In the genomic region with DNA sequence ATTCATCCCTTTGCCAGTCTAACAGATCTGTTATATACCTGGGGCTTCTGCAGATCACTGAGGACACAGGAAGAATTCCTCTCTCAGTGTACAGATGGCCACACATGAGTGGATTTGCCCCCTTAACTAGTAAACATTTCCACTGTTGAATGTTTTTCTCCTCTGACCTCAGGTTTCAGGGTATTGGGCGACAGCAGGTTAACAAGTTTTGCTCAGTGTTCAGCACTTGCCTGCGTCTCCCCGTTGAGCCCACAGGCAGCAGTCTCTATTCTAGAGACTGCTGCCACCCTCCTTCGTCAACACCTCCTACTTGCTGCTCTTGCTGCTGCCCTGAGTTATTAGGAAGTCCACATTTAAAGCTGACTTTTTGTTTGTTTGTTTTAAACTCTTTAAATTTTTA, we compare ENCODE assay signal across 13 mouse cellular contexts. TPM values are rescaled to one million over a fixed set of nuclear protein-coding genes. Genes with fewer than 3 reads are reported as not detected.
DNase-seq lines count a peak whose midpoint lies in the region; ATAC-seq and TF ChIP-seq lines count a peak whose summit lies in the region.
"Had no signal": no experiment of that assay in that cellular context is flagged by ENCODE, and none has a peak within 500 bp of the region (broad histone marks: within the 10 kb centered on the region; RNA-seq: fewer than 3 reads in every experiment).

No protein-coding gene starts in this region.

- H3K4me2 ChIP-seq in forebrain, embryonic 13.5 days: no peak overlapping the region
- no peak overlapping the region for H3K4me2 ChIP-seq in forebrain, postnatal 0 days (ENCODE audit: low read depth)
- no peak overlapping the region for H3K4me2 ChIP-seq in kidney, embryonic 15.5 days
- H3K4me2 ChIP-seq in kidney, embryonic 16.5 days (replicated peaks; ENCODE audit: low read depth, low read length): no peak overlapping the region
- no peak overlapping the region for H3K4me2 ChIP-seq in midbrain, embryonic 13.5 days (replicated peaks)
- H3K4me2 ChIP-seq: limb, embryonic 12.5 days; lung, embryonic 14.5 days had no signal

- 93% methylated on average over 4 of the region's 4 CpGs for WGBS in forebrain, embryonic 13.5 days
- WGBS in forebrain, postnatal 0 days: 75% methylated on average over 4 of the region's 4 CpGs
- 67% methylated on average over 4 of the region's 4 CpGs for WGBS in kidney, embryonic 15.5 days
- WGBS in kidney, embryonic 16.5 days: 71% methylated on average over 4 of the region's 4 CpGs
- whole genome bisulfite sequencing in midbrain, embryonic 13.5 days: 87% methylated on average over 4 of the region's 4 CpGs

- peaks cover 37% of the 10 kb centered on the region for H3K36me3 ChIP-seq in forebrain, embryonic 13.5 days (ENCODE audit: poor library complexity, severe bottlenecking)
- H3K36me3 ChIP-seq in forebrain, postnatal 0 days (ENCODE audit: insufficient read depth): peaks cover 34% of the 10 kb centered on the region
- peaks cover 42% of the 10 kb centered on the region for H3K36me3 ChIP-seq in kidney, embryonic 15.5 days
- H3K36me3 ChIP-seq in kidney, embryonic 16.5 days (ENCODE audit: insufficient read depth, low read length): peaks cover 32% of the 10 kb centered on the region
- peaks cover 7 to 67% of the 10 kb centered on the region in 2 experiments for H3K36me3 ChIP-seq in MEL (ENCODE audit: control insufficient read depth in 1 of 2, insufficient read depth in 2 of 2, low read length in 2 of 2)
- H3K36me3 ChIP-seq in midbrain, embryonic 13.5 days: peaks cover 36% of the 10 kb centered on the region

- H3K4me3 ChIP-seq in forebrain, embryonic 13.5 days: no peak overlapping the region
- no peak overlapping the region for H3K4me3 ChIP-seq in forebrain, postnatal 0 days (ENCODE audit: low read depth, low read length)
- H3K4me3 ChIP-seq in kidney, embryonic 15.5 days (replicated peaks): no peak overlapping the region
- H3K4me3 ChIP-seq in kidney, embryonic 16.5 days (ENCODE audit: low read length): no peak overlapping the region
- H3K4me3 ChIP-seq in MEL (ENCODE audit: control insufficient read depth in 1 of 2, insufficient read depth in 1 of 2, low read depth in 2 of 2, low read length in 2 of 2): no peak overlapping the region
- H3K4me3 ChIP-seq in midbrain, embryonic 13.5 days (replicated peaks): no peak overlapping the region
- H3K4me3 ChIP-seq: erythroblast, embryonic 14.5 days; limb, embryonic 12.5 days had no signal

- 0 out of 2 replicates have a peak overlapping the region, but pooled peaks have one; percentile 99 for H3K27ac ChIP-seq in forebrain, embryonic 13.5 days
- no peak overlapping the region for H3K27ac ChIP-seq in forebrain, postnatal 0 days (ENCODE audit: low read depth, low read length)
- peak overlapping the region; percentile 50 for H3K27ac ChIP-seq in kidney, embryonic 15.5 days
- H3K27ac ChIP-seq in kidney, embryonic 16.5 days (ENCODE audit: low read length): no peak overlapping the region
- peak overlapping the region; percentile 6; the same call in 1 of the 2 replicates for H3K27ac ChIP-seq in MEL (ENCODE audit: control insufficient read depth, low read depth, low read length)
- peak overlapping the region; percentile 37 for H3K27ac ChIP-seq in midbrain, embryonic 13.5 days
- H3K27ac ChIP-seq: limb, embryonic 12.5 days had no signal

- DNase-seq in forebrain, postnatal 0 days: no peak
- no peak for DNase-seq in MEL (ENCODE audit: low read depth, low spot score)
- no peak for DNase-seq in right cerebral cortex, postnatal 4 days
- DNase-seq in heart, postnatal 4 days: no peak
- DNase-seq: kidney, adult 11 months; thymus, adult 18-20 months had no signal

- H3K9ac ChIP-seq in forebrain, embryonic 13.5 days: 0 out of 2 replicates have a peak overlapping the region, but pooled peaks have one; percentile 14
- no peak overlapping the region for H3K9ac ChIP-seq in forebrain, postnatal 0 days
- no peak overlapping the region for H3K9ac ChIP-seq in kidney, embryonic 15.5 days
- no peak overlapping the region for H3K9ac ChIP-seq in kidney, embryonic 16.5 days (replicated peaks; ENCODE audit: low read length)
- peak overlapping the region; percentile 22; the same call in 1 of the 2 replicates for H3K9ac ChIP-seq in MEL (ENCODE audit: control insufficient read depth, low read depth, low read length, poor library complexity, severe bottlenecking)
- H3K9ac ChIP-seq in midbrain, embryonic 13.5 days (replicated peaks): no peak overlapping the region
- H3K9ac ChIP-seq: limb, embryonic 12.5 days; lung, embryonic 14.5 days had no signal

- H3K27me3 ChIP-seq in forebrain, embryonic 13.5 days: no peaks in the 10 kb centered on the region
- no peaks in the 10 kb centered on the region for H3K27me3 ChIP-seq in forebrain, postnatal 0 days (ENCODE audit: insufficient read depth, low read length)
- H3K27me3 ChIP-seq in kidney, embryonic 15.5 days: no peaks in the 10 kb centered on the region
- H3K27me3 ChIP-seq in kidney, embryonic 16.5 days (ENCODE audit: insufficient read depth, low read length): no peaks in the 10 kb centered on the region
- no peaks in the 10 kb centered on the region for H3K27me3 ChIP-seq in MEL (ENCODE audit: control insufficient read depth in 1 of 2, insufficient read depth in 2 of 2, low read length in 2 of 2)
- H3K27me3 ChIP-seq in midbrain, embryonic 13.5 days: no peaks in the 10 kb centered on the region
- H3K27me3 ChIP-seq: limb, embryonic 12.5 days had no signal

- peaks cover 29% of the 10 kb centered on the region for H3K4me1 ChIP-seq in forebrain, embryonic 13.5 days
- peaks cover 18% of the 10 kb centered on the region for H3K4me1 ChIP-seq in forebrain, postnatal 0 days (ENCODE audit: insufficient read depth)
- H3K4me1 ChIP-seq in kidney, embryonic 15.5 days: peaks cover 33% of the 10 kb centered on the region
- peaks cover 21% of the 10 kb centered on the region for H3K4me1 ChIP-seq in kidney, embryonic 16.5 days (ENCODE audit: insufficient read depth, low read length)
- H3K4me1 ChIP-seq in MEL (ENCODE audit: control insufficient read depth in 1 of 2, insufficient read depth in 2 of 2, low read length in 2 of 2): peaks cover 21 to 58% of the 10 kb centered on the region in 2 experiments
- peaks cover 37% of the 10 kb centered on the region for H3K4me1 ChIP-seq in midbrain, embryonic 13.5 days (replicated peaks)

- TF ChIP-seq EP300 in MEL (IDR thresholded peaks at IDR 0.05; ENCODE audit: low read depth in 1 of 2, low read length in 2 of 2): no peak

- H3K9me3 ChIP-seq in forebrain, embryonic 13.5 days (replicated peaks): no peaks in the 10 kb centered on the region
- no peaks in the 10 kb centered on the region for H3K9me3 ChIP-seq in forebrain, postnatal 0 days (ENCODE audit: low read length)
- H3K9me3 ChIP-seq in kidney, embryonic 15.5 days (replicated peaks): no peaks in the 10 kb centered on the region
- no peaks in the 10 kb centered on the region for H3K9me3 ChIP-seq in kidney, embryonic 16.5 days (ENCODE audit: low read length)
- no peaks in the 10 kb centered on the region for H3K9me3 ChIP-seq in MEL (replicated peaks; ENCODE audit: insufficient read depth, low read length)
- H3K9me3 ChIP-seq in midbrain, embryonic 13.5 days: no peaks in the 10 kb centered on the region
- H3K9me3 ChIP-seq: limb, embryonic 12.5 days had no signal

- no peak for TF ChIP-seq CTCF in forebrain, postnatal 0 days (IDR thresholded peaks at IDR 0.05; ENCODE audit: low read depth)
- TF ChIP-seq CTCF in MEL (IDR thresholded peaks at IDR 0.05 in 2 of 3, conservative IDR thresholded peaks at IDR 0.05 in 1 of 3; ENCODE audit: control insufficient read depth in 1 of 3, insufficient read depth in 1 of 3, low read depth in 2 of 3, low read length in 3 of 3, poor library complexity in 1 of 3, severe bottlenecking in 1 of 3): no peak

- H3K79me2 ChIP-seq in MEL (ENCODE audit: control insufficient read depth, insufficient read depth, low read length, poor library complexity): peaks cover 26% of the 10 kb centered on the region

- no peak for ATAC-seq in forebrain, embryonic 13.5 days
- no peak for ATAC-seq in forebrain, postnatal 0 days
- ATAC-seq in kidney, embryonic 15.5 days (replicated peaks; ENCODE audit: low FRiP score): no peak
- ATAC-seq in kidney, embryonic 16.5 days (ENCODE audit: low FRiP score, low TSS enrichment): no peak
- no peak for ATAC-seq in midbrain, embryonic 13.5 days

- TF ChIP-seq RAD21 in MEL (IDR thresholded peaks at IDR 0.05; ENCODE audit: low read depth, low read length): no peak

- no peak for TF ChIP-seq POLR2A in MEL (IDR thresholded peaks at IDR 0.05; ENCODE audit: control insufficient read depth in 1 of 2, insufficient read depth in 1 of 2, low read depth in 1 of 2, low read length in 2 of 2, poor library complexity in 1 of 2)

RNA-seq across cellular contexts. Expression of a gene that starts 5.5 kb away (rescaled TPM):
- polyA plus RNA-seq in forebrain, embryonic 13.5 days (2015; fragmentation: Nextera tagmentation; extraction: Ambion mirVana): 51.8 and 52.2 TPM in 2 replicates
- total RNA-seq in forebrain, postnatal 0 days (2014; rRNA removed): 42.9 and 60.2 TPM in 2 replicates
- 23.2 and 32.5 TPM in 2 replicates for polyA plus RNA-seq in forebrain, postnatal 0 days (2015; fragmentation: Nextera tagmentation; extraction: Ambion mirVana)
- polyA plus RNA-seq in kidney, embryonic 15.5 days (2015; fragmentation: Nextera tagmentation; extraction: Ambion mirVana): 47.5 and 47.6 TPM in 2 replicates
- polyA plus RNA-seq in kidney, embryonic 16.5 days (2015; fragmentation: Nextera tagmentation; extraction: Ambion mirVana): 47.2 and 54.8 TPM in 2 replicates
- total RNA-seq in MEL (2012; rRNA removed): 24.2 and 25.3 TPM in 2 replicates
- polyA plus RNA-seq in MEL (2012; ENCODE audit: insufficient read depth in 1 of 2, insufficient read length in 2 of 2, low read depth in 1 of 2, low replicate concordance in 2 of 2, missing spikeins in 1 of 2): 10 to 100 TPM in 1 of 2 experiments, not detected in 1; 61.4 TPM
- 51.3 and 54.6 TPM in 2 replicates for polyA plus RNA-seq in midbrain, embryonic 13.5 days (2015; fragmentation: Nextera tagmentation; extraction: Ambion mirVana)
- total RNA-seq in heart, postnatal 4 days (2021): 10 to 100 TPM; 49.2 to 58.5 TPM

RNA-seq across cellular contexts. Expression of a gene that starts 5.5 kb away (rescaled TPM):
- 57.1 and 62.2 TPM in 2 replicates for polyA plus RNA-seq in forebrain, embryonic 13.5 days (2015; fragmentation: Nextera tagmentation; extraction: Ambion mirVana)
- 34.5 and 44.5 TPM in 2 replicates for total RNA-seq in forebrain, postnatal 0 days (2014; rRNA removed)
- 65.5 and 69.7 TPM in 2 replicates for polyA plus RNA-seq in forebrain, postnatal 0 days (2015; fragmentation: Nextera tagmentation; extraction: Ambion mirVana)
- polyA plus RNA-seq in kidney, embryonic 15.5 days (2015; fragmentation: Nextera tagmentation; extraction: Ambion mirVana): 88.9 and 89.4 TPM in 2 replicates
- 88.0 and 89.7 TPM in 2 replicates for polyA plus RNA-seq in kidney, embryonic 16.5 days (2015; fragmentation: Nextera tagmentation; extraction: Ambion mirVana)
- total RNA-seq in MEL (2012; rRNA removed): 149 and 179 TPM in 2 replicates
- 100 to 1,000 TPM in 1 of 2 experiments, not detected in 1; 239 TPM for polyA plus RNA-seq in MEL (2012; ENCODE audit: insufficient read depth in 1 of 2, insufficient read length in 2 of 2, low read depth in 1 of 2, low replicate concordance in 2 of 2, missing spikeins in 1 of 2)
- polyA plus RNA-seq in midbrain, embryonic 13.5 days (2015; fragmentation: Nextera tagmentation; extraction: Ambion mirVana): 49.9 and 54.6 TPM in 2 replicates
- total RNA-seq in heart, postnatal 4 days (2021): 10 to 100 TPM; 56.1 to 58.3 TPM

RNA-seq across cellular contexts. Expression of a gene that starts 11.8 kb away (rescaled TPM):
- 331 and 355 TPM in 2 replicates for polyA plus RNA-seq in forebrain, embryonic 13.5 days (2015; fragmentation: Nextera tagmentation; extraction: Ambion mirVana)
- total RNA-seq in forebrain, postnatal 0 days (2014; rRNA removed): 206 and 218 TPM in 2 replicates
- 371 and 379 TPM in 2 replicates for polyA plus RNA-seq in forebrain, postnatal 0 days (2015; fragmentation: Nextera tagmentation; extraction: Ambion mirVana)
- polyA plus RNA-seq in kidney, embryonic 15.5 days (2015; fragmentation: Nextera tagmentation; extraction: Ambion mirVana): 86.5 and 91.6 TPM in 2 replicates
- 82.2 and 102 TPM in 2 replicates for polyA plus RNA-seq in kidney, embryonic 16.5 days (2015; fragmentation: Nextera tagmentation; extraction: Ambion mirVana)
- 4.4 and 4.6 TPM in 2 replicates for total RNA-seq in MEL (2012; rRNA removed)
- 10 to 100 TPM in 1 of 2 experiments, not detected in 1; 14.4 TPM for polyA plus RNA-seq in MEL (2012; ENCODE audit: insufficient read depth in 1 of 2, insufficient read length in 2 of 2, low read depth in 1 of 2, low replicate concordance in 2 of 2, missing spikeins in 1 of 2)
- 458 and 466 TPM in 2 replicates for polyA plus RNA-seq in midbrain, embryonic 13.5 days (2015; fragmentation: Nextera tagmentation; extraction: Ambion mirVana)
- total RNA-seq in heart, postnatal 4 days (2021): 10 to 100 TPM; 18.7 to 23.0 TPM

RNA-seq across cellular contexts. Expression of a gene that starts 24.5 kb away (rescaled TPM):
- 31.6 and 36.6 TPM in 2 replicates for polyA plus RNA-seq in forebrain, embryonic 13.5 days (2015; fragmentation: Nextera tagmentation; extraction: Ambion mirVana)
- total RNA-seq in forebrain, postnatal 0 days (2014; rRNA removed): 31.6 and 32.8 TPM in 2 replicates
- polyA plus RNA-seq in forebrain, postnatal 0 days (2015; fragmentation: Nextera tagmentation; extraction: Ambion mirVana): 56.7 and 66.3 TPM in 2 replicates
- 31.2 and 34.7 TPM in 2 replicates for polyA plus RNA-seq in kidney, embryonic 15.5 days (2015; fragmentation: Nextera tagmentation; extraction: Ambion mirVana)
- 33.3 and 36.5 TPM in 2 replicates for polyA plus RNA-seq in kidney, embryonic 16.5 days (2015; fragmentation: Nextera tagmentation; extraction: Ambion mirVana)
- total RNA-seq in MEL (2012; rRNA removed): 10.9 and 11.4 TPM in 2 replicates
- polyA plus RNA-seq in MEL (2012; ENCODE audit: insufficient read depth in 1 of 2, insufficient read length in 2 of 2, low read depth in 1 of 2, low replicate concordance in 2 of 2, missing spikeins in 1 of 2): 100 to 1,000 TPM in 1 of 2 experiments, not detected in 1; 106 TPM
- polyA plus RNA-seq in midbrain, embryonic 13.5 days (2015; fragmentation: Nextera tagmentation; extraction: Ambion mirVana): 34.7 and 36.8 TPM in 2 replicates
- 10 to 100 TPM; 45.0 to 47.0 TPM for total RNA-seq in heart, postnatal 4 days (2021)

RNA-seq across cellular contexts. Expression of a gene that starts 42.1 kb away (rescaled TPM):
- 38.6 and 39.9 TPM in 2 replicates for polyA plus RNA-seq in forebrain, embryonic 13.5 days (2015; fragmentation: Nextera tagmentation; extraction: Ambion mirVana)
- total RNA-seq in forebrain, postnatal 0 days (2014; rRNA removed): 33.0 and 33.2 TPM in 2 replicates
- 21.8 and 22.1 TPM in 2 replicates for polyA plus RNA-seq in forebrain, postnatal 0 days (2015; fragmentation: Nextera tagmentation; extraction: Ambion mirVana)
- 40.9 and 42.4 TPM in 2 replicates for polyA plus RNA-seq in kidney, embryonic 15.5 days (2015; fragmentation: Nextera tagmentation; extraction: Ambion mirVana)
- 45.1 and 48.2 TPM in 2 replicates for polyA plus RNA-seq in kidney, embryonic 16.5 days (2015; fragmentation: Nextera tagmentation; extraction: Ambion mirVana)
- 75.4 and 79.2 TPM in 2 replicates for total RNA-seq in MEL (2012; rRNA removed)
- 100 to 1,000 TPM in 1 of 2 experiments, not detected in 1; 101 TPM for polyA plus RNA-seq in MEL (2012; ENCODE audit: insufficient read depth in 1 of 2, insufficient read length in 2 of 2, low read depth in 1 of 2, low replicate concordance in 2 of 2, missing spikeins in 1 of 2)
- polyA plus RNA-seq in midbrain, embryonic 13.5 days (2015; fragmentation: Nextera tagmentation; extraction: Ambion mirVana): 34.3 and 37.3 TPM in 2 replicates
- 10 to 100 TPM; 24.2 to 25.1 TPM for total RNA-seq in heart, postnatal 4 days (2021)

Comparison
In these comparisons a context has a peak if more than half of its experiments do, and no peak if none do; other contexts are left out.
1. H3K27ac ChIP-seq: peak in forebrain, embryonic 13.5 days (single experiment), kidney, embryonic 15.5 days (single experiment), MEL (single experiment) and midbrain, embryonic 13.5 days (single experiment); none in forebrain, postnatal 0 days (single experiment) and kidney, embryonic 16.5 days (single experiment).
2. H3K9ac ChIP-seq: peak in forebrain, embryonic 13.5 days (single experiment) and MEL (single experiment); none in forebrain, postnatal 0 days (single experiment), kidney, embryonic 15.5 days (single experiment), kidney, embryonic 16.5 days (single experiment) and midbrain, embryonic 13.5 days (single experiment).